Mouse (Mus musculus) urinary bladder, adult 2 months (tissue): ENCODE measurements around the gene Mrtfa. TPM values are rescaled to one million over a fixed set of nuclear protein-coding genes. Genes with fewer than 3 reads are reported as not detected.

ENCODE experiments used
- DNase-seq: peaks from one replicate; pipeline ENCODE4 v3.0.0; 2022; ENCODE audit warnings: low spot score
- polyA plus RNA-seq: library from polyadenylated mRNA; depleted of rRNA; stranded (reverse); fragments of >200 nt; gene quantifications from 2 replicates; pipeline ENCODE4 v1.2.3, GENCODE M21; 2012

Gene Mrtfa
- polyA plus RNA-seq, 1 experiment = 9.3 TPM

GRCm38 (mm10) chr15:81067761-81068160, 122.8 kb downstream of the Mrtfa start:
- no peak for DNase-seq

GRCm38 (mm10) chr15:81066976-81067375, 123.6 kb downstream of the Mrtfa start:
- no peak for DNase-seq

GRCm38 (mm10) chr15:81064661-81065060, 125.9 kb downstream of the Mrtfa start:
- no peak for DNase-seq

DNA sequence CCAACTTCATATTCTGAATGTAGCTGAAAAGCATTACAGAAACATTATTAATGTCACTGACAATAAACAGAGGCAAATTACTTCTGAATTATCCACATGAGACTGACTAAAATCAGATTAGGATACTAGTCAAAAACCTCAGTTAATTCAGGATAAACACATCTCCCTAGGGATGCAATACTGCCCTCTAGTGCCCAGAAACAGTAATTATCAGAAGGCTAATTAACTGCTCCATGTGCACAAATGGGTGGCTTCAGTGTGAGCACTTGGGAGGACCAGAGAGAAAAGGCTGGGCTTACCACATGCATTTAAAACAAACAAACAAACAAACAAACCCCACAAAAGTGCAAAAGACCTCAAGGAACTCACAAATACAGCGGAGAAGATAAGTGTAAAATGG, 126.4 kb downstream of the Mrtfa start:
- no peak for DNase-seq

- DNase-seq = no peak
These were observed 127.9 kb downstream of the Mrtfa start for GRCm38 (mm10) chr15:81062616-81063015.

DNA sequence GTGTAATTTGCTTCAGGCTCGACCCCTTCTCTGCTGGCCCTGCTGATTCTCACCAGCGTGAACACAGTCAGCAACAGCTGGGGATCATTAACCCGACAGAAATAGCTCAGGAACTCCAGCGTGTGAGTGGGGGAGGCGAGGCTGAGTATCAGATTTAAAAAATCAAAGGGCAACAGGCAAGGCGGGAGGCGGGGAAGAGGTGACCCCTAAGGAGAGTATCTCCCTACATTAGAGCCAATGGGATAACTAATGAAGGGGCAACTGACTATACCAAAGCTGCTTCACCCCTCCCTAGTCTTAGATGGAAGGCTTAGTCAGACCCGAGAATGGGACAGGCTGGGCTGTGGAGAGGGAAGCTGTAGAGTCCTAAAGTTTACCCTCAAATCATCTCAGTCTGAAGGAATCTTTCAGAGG, 128.4 kb downstream of the Mrtfa start:
- DNase-seq = no peak

DNA sequence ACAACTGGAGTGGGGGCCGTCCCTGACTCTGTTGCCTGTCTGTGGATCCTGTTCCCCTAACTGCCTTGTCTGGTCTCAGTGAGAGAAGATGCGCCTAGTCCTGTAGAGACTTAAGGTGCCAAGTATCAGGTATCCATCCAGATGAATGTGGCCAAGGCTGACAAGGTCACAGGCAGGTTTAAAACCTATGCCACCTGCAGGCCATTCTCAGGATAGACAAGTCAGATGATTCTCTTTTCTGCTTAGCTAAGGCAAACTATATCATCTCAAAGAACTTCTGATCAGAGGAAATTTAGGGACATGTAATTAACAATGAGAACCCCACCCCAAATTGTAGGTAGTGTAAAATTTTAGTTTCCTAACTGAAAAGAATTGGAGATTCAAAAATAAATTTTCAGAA, 129.6 kb downstream of the Mrtfa start:
- no peak for DNase-seq

DNA sequence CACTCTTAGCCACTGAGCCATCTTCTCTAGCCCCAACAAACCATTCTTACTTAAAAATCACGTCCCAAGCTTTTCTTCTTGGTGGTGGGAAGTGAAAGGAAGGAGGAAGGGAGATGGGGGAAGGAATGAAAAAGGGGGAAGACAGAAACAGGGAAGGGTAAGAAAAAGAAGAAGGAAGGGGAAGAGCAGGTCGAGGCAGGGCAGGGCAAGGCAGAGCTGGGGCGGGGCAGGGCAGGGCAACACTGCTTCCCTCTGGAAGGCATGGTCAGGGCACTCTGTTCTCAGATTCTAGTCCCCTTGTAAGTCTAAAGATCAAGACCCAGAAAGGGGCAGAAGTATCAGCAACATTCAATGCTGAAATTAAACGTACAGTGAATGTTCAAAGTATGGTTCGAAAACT, 132.8 kb downstream of the Mrtfa start:
- no peak for DNase-seq

- DNase-seq = no peak
These were observed 135.1 kb downstream of the Mrtfa start for GRCm38 (mm10) chr15:81055488-81055887.

DNA sequence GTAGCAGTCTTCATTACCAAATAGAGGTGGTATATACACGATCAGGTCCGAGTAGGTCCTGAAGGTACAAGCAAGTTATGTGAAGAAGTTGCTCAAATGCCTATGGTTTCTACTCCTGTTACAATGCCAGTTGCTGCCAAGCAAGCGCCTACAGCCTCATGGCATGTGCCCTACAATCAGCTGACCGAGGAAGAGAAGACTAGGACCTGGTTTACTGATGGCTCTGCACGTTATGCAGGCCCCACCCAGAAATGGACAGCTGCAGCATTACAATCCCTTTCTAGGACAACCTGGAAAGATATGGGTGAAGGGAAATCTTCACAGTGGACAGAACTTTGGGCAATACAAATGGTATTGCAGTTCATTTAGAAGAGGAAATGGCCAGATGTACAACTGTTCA, 138.1 kb downstream of the Mrtfa start:
- DNase-seq = no peak

- DNase-seq = no peak
These were observed 140.1 kb downstream of the Mrtfa start for GRCm38 (mm10) chr15:81050488-81050887.

DNA sequence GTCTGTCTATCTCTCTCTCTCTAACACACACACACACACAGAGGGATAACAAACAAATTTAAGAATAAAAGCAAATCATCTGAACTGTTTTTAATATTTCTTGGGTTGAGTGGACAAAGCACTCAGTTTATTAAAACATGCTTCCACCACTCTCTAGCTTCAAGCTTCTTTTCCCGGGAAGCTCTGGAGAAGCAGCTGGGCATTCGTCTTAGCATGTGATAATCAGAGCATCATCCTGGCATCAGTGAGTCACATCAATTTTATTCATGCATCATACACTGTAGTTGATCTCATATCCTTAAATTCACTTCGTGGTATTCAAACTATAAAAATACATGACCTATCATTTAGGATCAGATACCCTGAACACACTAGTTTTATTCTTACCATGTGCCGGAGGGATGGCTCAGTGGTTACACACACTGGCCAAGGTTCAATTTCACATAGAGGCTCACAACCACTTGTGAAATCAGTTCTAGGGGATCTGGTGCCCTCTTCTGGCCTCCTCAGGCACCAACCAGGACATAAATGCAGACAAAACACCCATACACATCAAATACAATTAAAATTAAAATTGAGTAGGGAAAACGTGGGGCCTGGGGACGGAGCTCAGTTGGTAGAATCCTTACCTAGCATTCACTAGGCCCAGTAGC, 141.0 kb downstream of the Mrtfa start:
- no peak for DNase-seq

DNA sequence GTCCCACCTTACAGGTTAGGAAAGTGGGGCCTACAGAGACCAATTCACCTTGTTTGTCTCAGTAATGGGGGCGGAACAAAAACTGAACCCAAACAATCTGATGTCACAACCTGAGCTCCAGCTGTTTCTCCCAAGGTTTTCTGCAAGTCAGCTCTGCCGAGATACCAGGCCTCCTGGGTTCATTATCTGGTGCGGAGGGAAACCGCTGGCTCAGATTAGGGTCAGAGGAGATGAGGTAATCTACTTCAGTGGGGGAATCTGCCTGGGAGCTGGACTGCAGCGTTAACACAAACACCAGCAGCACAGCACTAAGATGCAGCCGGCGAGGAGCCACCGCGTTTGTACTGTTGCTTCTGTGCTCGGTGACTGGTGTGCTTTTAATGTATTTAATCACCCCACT, 143.1 kb downstream of the Mrtfa start:
- DNase-seq = no peak

- DNase-seq = no peak
These were observed 144.5 kb downstream of the Mrtfa start for GRCm38 (mm10) chr15:81046061-81046460.

DNA sequence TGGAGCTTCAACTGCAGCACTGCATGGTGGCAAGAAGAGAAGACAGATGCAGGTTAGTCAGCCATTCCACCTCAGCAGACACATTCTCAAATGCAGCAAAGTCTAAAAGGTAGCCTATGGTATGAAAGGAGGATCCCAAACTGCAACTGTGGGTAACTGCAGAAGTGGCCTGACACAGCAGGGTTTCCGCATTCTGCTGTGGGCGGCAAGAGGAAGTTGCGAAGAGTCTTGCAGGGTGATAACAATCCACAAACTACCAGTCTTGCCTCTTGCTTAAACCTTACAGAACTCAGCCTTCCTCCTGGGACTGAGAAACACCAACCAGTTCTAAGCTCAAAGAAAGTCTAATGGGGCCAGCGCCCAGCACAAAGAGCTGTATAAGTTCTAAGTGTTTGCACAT, 145.2 kb downstream of the Mrtfa start:
- DNase-seq = no peak

DNA sequence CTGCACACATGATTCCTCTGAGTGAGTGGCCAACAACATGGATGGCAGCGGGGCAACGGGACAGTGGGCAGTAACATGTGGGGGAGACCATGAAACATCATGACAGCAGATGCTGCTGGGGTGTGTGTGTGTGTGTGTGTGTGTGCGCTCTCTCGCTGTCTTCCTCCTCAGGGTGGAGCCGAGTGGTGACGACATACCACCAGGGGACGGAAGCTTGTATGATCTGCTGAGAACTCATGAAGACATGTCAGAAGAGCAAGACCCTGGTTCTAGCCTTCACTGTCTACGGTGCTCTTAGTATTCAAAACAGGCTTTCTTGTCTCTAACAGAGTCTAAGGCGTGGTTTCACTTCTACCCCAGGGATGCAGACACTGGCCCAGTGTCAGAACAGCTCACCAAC, 146.1 kb downstream of the Mrtfa start:
- DNase-seq = no peak

- no peak for DNase-seq
These were observed 148.2 kb downstream of the Mrtfa start for GRCm38 (mm10) chr15:81042276-81042931.

DNA sequence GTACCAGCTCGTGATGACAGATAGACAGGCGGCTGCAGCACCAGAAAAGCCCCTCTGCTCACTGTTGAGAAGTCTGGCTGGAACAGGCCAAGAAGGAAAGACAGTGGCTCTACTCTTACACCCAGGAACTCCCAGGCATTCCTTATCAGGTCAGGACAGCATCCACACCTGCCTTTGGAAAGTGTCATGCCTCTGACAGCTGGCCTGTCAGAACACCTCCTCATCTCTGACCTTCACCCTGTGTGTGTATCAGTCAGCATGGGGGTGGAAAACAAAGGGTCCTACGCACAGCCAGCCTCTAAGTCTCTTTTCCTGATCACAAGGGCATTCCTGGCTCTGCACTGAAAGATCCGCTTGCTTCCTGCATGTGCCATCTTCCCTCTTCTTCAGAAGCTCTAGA, 148.8 kb downstream of the Mrtfa start:
- no peak for DNase-seq

- no peak for DNase-seq
These were observed 152.1 kb downstream of the Mrtfa start for GRCm38 (mm10) chr15:81038419-81038818.

DNA sequence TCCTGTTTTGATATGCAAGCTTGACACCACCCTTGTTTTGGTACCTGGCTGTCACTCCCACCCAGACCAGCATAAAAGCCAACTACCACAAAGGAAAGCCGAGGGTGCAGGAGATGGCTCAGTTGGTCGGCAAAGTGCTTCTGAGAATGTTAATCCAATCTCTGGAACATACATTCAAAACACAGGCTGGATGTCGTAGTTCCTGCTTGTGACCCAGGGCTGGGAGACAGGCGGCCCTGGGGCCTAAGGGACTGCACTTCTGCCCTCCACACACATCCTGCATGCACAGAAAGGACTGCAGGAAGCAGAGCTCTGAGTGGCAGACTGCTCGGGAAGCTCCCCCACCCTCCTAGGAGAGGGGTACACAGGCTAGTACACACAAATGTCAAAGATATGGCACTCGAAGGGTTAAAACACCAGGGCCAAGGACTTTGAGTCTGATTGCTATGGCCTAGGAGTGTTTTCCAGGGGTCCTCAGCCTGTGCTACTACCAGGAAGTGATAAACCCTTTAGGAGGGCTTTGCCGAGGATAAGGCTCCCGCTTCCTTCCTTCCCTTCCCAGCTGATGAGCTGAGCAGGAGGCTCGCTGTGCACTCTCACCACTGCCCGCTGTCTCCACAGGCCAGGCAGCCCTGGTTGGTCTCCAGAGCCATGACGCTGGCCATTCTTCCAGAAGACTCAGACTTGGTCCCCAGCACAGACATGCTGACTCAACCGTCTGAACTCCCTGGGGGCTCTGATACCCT, 155.0 kb downstream of the Mrtfa start:
- DNase-seq = no peak

DNA sequence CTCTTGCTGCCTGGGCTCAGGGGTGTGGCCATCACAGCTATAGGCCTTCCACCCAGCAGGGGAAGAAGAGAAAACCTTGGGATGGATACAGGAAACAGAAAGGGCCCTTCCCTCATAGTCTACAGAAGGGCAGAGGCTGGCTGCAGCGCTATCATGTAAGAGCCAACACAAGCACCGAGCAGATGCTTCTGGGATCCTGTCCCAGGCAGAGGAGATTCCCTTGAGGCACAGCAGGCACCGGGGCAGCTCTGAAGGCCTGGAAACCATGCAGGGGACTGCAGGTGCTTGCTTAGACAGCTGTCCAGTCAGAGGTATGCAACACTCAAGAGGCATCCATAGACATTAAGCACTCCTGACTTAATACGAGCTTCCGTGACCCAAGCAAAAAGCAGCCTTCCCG, 156.4 kb downstream of the Mrtfa start:
- no peak for DNase-seq

DNA sequence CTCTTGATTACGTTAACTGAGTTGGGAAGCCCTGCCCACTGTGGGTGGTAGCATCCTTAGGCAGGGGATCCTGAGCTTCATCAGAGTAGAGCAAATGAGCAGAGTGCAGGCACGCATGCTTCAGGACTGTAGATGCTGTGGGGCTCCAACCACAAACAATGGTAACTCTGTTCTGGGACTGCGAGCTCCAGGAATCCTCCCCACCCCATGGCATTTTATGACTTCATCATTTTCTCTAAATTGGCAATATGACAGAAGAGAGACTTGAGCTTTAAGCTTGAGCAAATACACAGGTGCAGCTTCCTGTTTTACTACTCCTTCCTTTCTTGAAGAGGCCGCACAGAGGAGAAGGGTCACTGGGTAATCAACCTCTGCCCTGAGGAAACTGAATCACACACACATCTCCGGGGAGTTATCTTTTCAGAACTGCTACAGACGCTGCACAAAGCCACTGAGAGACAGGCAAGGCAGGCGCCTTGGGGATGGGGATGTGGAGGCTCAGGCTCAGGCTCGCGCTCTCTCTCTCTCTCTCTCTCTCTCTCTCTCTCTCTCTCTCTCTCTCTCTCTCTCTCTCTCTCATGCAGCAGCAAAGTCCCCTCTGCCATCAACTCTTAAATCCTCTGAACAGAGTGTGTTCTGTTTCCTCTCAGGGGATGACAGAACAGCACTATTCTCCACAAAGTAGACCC, 157.5 kb downstream of the Mrtfa start:
- no peak for DNase-seq

DNA sequence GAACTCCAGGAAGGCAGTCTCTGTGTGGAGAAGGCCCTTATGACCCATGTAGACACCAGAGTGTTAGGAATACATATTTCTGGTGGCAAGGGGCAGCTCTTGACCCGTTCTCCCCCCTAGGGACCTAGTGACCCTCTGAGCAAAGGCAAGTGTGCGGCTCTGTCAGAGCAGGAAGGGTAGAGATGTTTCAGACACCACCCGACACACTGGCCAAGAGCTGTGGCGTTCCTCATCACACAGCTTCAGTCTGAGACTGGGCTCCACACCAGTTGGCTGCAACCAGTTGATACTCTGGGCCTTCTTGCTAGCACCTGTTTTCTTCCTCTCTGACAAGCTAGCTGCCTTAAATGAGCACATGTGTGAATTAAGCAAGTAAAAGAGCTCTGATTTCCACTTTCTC, 158.9 kb downstream of the Mrtfa start:
- no peak for DNase-seq
